ENCODE assay signal across 9 mouse cellular contexts in the genomic region with DNA sequence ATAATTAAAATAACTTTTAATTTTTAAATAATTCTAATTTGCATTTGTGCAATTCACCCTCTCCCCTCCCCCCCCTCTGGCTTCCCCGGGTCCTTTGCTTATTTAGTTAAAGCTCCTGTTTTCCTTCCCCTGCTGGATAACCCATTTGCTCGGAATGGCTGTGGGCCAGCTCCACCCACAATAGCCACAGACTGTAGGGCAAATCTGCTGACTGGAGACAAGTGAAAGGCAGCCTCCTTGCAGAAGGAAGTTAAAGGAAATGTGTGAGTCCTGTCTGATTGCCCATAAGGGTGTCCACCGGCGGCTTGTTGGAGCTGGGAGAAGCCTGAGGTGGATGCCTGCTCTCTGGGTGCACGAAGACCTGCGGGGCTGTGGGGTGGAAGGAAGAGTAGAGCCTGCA.
DNase-seq lines count a peak whose midpoint lies in the region; ATAC-seq and TF ChIP-seq lines count a peak whose summit lies in the region.
"Had no signal": no experiment of that assay in that cellular context is flagged by ENCODE, and none has a peak within 500 bp of the region (broad histone marks: within the 10 kb centered on the region; RNA-seq: fewer than 3 reads in every experiment).

No protein-coding gene starts in this region.

- no peak for TF ChIP-seq CTCF in cerebellum, adult 2 months (IDR thresholded peaks at IDR 0.05; ENCODE audit: borderline replicate concordance, insufficient read depth, low read depth, low read length)
- no peak for TF ChIP-seq CTCF in hindbrain, postnatal 0 days (IDR thresholded peaks at IDR 0.05; ENCODE audit: low read depth)

- peaks cover 34% of the 10 kb centered on the region for H3K4me1 ChIP-seq in cerebellum, adult 2 months (ENCODE audit: control insufficient read depth, insufficient read depth, low read length)
- 0 out of 2 replicates have a peak, but pooled peaks cover 13% of the 10 kb centered on the region for H3K4me1 ChIP-seq in hindbrain, postnatal 0 days (ENCODE audit: insufficient read depth, low read length)

- DNase-seq in 416B (ENCODE audit: low read depth): peak; percentile 47
- DNase-seq in cerebellum, adult 2 months: peak; percentile 75 to 82
- DNase-seq in gastrocnemius, postnatal 14 days: peak; percentile 65
- peak; percentile 57 for DNase-seq in hindbrain, postnatal 0 days (ENCODE audit: low spot score)
- DNase-seq in left cerebral cortex, adult 11 months (ENCODE audit: low spot score): peak; percentile 15
- DNase-seq in lung, postnatal 4 days: peak; percentile 53 to 77
- DNase-seq in adrenal gland, adult (ENCODE audit: inconsistent age in 2 of 2, low spot score in 1 of 2): no peak

- peak overlapping the region; percentile 65 for H3K27ac ChIP-seq in cerebellum, adult 2 months (ENCODE audit: insufficient read depth, low read length)
- H3K27ac ChIP-seq in hindbrain, postnatal 0 days: no peak overlapping the region

- no peak for ATAC-seq in hindbrain, postnatal 0 days
- ATAC-seq in erythroid progenitor cell, adult 5-6 weeks (replicated peaks; ENCODE audit: low FRiP score, poor library complexity, severe bottlenecking): no peak
- ATAC-seq: Patski had no signal

- TF ChIP-seq POLR2A in cerebellum, adult 2 months (IDR thresholded peaks at IDR 0.05; ENCODE audit: borderline replicate concordance, insufficient read depth, low read length): no peak

- H3K4me2 ChIP-seq in hindbrain, postnatal 0 days (ENCODE audit: low read depth, low read length): peak overlapping the region; percentile 4; the same call in 1 of the 2 replicates

- intact Hi-C loops in gastrocnemius, postnatal 14 days (cut with DNase I; ENCODE audit: low total_unique reads): no loop called here

- H3K9me3 ChIP-seq in hindbrain, postnatal 0 days (ENCODE audit: low read length): no peaks in the 10 kb centered on the region

- no peak overlapping the region for H3K4me3 ChIP-seq in cerebellum, adult 2 months (replicated peaks; ENCODE audit: insufficient read depth, low read depth, low read length)
- no peak overlapping the region for H3K4me3 ChIP-seq in hindbrain, postnatal 0 days (ENCODE audit: low read length)

- 15% methylated on average over 6 of the region's 6 CpGs for WGBS in cerebellum, adult 2 months
- 35% methylated on average over 6 of the region's 6 CpGs for WGBS in hindbrain, postnatal 0 days

- no peaks in the 10 kb centered on the region for H3K27me3 ChIP-seq in cerebellum, adult 2 months (ENCODE audit: control insufficient read depth, insufficient read depth, low read length)
- H3K27me3 ChIP-seq in hindbrain, postnatal 0 days (ENCODE audit: insufficient read depth, low read length): no peaks in the 10 kb centered on the region
- H3K27me3 ChIP-seq: Patski had no signal

- H3K9ac ChIP-seq in hindbrain, postnatal 0 days (replicated peaks; ENCODE audit: low read length): no peak overlapping the region

- no peaks in the 10 kb centered on the region for H3K36me3 ChIP-seq in hindbrain, postnatal 0 days (ENCODE audit: insufficient read depth, low read length)

Comparison
In these comparisons a context has a peak if more than half of its experiments do, and no peak if none do; other contexts are left out.
1. DNase-seq: peak in 416B (single experiment), cerebellum, adult 2 months (2 of 2), gastrocnemius, postnatal 14 days (single experiment), hindbrain, postnatal 0 days (single experiment), left cerebral cortex, adult 11 months (single experiment) and lung, postnatal 4 days (2 of 2); none in adrenal gland, adult (0 of 2).